Mouse (Mus musculus) embryo, embryonic 10.5 days (tissue): ENCODE data around the gene Vmn1r4.

Experiments used
- DNase-seq: peaks from one replicate; pipeline ENCODE4 v3.0.0-alpha.2; 2015; ENCODE audit warnings: low spot score

Gene Vmn1r4

DNA sequence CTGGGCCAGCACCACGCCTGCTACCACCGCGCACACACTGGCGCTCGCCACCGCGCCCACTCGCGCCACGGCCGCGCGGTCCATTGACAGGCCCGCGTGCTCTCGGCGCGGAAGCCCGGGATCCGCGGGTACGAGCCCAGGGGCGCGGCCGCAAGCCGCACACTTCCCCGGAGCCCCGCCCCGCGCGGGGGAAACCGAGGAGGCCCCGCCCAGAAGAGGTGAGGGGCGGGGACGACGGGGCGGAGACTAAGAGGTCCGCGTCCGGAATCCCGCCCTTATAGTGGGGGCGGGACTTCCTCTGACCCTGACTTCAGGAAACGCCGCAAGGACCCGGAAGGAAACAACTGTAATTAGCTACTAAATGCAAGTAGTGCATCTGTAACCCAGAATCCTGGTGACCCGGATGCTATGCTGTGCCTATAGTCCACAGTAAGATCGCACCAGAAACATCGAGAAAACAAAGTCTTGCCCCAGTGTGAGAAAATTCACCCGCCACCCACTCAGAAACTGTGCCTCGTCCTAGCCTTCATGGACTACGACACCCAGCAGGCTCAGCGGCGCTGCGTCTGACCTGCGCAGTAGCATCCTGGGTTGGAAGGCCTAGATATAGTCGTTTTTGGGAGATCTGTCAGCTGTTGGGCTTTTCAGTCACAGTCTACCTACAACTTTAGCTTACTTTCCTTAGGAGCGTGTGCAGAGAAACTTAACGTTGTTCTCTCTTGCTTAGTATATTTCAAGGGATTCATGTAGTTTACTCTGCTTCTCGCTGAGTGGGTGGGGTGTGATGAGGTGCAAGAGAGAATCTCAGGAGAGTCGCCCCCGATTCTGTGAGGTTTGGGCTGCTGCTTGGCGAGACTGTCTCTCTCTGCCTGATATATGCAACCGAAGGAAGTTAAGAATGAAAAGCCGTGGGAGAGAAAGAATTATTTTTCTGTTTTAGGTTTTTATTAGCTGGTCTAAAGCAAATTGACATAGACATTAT is at the start of gene Vmn1r4, which contains the start of gene Nt5c3:
Gene Vmn1r4 (plus strand): TSS at position 290 of the 982 bp plus-strand sequence.
Gene Nt5c3 (minus strand): TSS at position 207 of the 982 bp plus-strand sequence.
- peak; percentile 97 for DNase-seq

- DNase-seq = no peak
These were observed 46.9 kb upstream of the Vmn1r4 start for GRCm38 (mm10) chr6:56876870-56877269.

- DNase-seq = no peak
These were observed 45.8 kb upstream of the Vmn1r4 start for GRCm38 (mm10) chr6:56877985-56878384.

DNA sequence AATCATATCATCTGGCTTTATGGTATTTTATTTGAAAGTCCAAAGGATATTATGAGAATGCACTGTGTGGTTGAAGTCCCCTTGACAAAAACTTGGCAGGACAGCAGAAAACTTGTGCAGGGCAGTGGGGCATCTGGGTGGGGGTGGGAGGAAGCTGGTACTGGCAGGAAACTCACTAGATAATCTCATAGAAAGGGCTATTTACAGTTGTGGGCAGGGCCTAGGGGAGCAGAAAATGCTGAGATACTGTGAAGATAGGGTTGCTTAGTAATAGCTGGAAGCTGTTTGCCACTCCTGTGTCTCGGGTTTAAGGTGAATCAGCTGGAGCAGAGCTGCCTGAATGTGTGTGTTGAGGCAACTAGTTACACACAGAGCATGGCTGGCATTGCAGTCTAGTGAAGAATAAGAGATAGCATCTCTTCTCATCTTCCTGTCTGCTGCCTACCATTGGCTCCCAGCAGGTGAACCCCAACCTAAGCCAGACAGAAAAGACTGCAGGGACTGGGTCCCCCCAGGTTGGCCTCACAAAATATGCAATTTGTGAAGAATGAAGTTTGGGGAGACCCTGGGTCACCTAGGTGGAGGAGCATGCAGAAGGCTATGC is 44.4 kb upstream of the Vmn1r4 start:
- no peak for DNase-seq

DNA sequence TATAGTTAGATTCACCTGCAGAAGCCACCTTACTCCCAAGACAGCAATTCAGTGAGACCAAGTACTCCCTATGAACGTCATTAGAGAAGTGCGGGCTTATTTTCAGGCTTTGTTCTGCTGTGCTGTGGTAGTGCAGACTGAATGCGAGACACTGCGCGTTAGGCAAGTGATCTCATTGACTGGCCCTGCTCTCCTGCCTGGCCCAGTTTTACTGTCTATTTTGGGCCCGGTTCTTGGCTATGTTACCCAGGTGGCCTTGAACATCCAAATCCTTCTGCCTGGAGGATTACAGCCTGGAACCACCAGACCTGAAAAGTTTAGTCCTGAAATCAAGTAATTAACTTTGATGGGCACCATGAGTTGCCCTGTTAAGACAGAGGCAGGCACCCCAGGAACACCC is 35.3 kb upstream of the Vmn1r4 start:
- DNase-seq = no peak

DNA sequence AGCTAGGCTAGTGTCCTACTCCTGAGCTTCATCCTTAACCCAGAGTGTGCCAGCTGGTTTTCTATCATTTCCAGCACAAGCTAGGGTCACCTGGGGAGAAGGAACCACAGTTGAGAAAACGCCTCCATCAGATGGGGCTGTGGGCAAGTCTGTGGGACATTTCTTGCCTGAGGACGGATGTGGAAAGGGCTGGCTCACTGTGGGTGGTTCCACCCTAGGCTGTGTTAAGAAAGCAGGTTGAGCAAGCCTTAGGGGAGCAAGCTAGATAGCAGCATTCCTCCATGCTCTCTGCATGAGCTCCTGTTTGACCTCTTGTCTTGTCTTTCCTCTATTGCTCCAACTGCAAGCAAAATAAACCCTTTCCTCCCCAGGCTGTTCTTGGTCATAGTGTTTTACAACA is 33.1 kb upstream of the Vmn1r4 start:
- DNase-seq = no peak

DNA sequence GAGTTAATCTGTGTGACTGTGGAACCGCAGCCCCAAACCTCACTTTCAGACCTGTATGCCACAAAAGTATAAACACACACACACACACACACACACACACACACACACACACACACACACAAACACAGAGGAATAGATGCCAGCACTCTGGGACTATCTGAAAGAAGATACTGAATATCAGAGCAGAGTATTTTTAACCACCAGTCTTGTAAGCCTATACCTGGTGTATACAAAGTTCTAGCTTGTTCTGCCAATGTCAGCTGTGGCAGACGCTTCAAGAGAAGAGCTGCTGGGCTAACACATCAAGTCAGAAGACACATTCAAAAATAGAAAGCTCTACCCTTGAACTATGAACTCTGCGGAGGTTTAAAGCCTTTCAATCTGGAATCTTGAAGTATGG is 24.2 kb upstream of the Vmn1r4 start:
- no peak for DNase-seq

DNA sequence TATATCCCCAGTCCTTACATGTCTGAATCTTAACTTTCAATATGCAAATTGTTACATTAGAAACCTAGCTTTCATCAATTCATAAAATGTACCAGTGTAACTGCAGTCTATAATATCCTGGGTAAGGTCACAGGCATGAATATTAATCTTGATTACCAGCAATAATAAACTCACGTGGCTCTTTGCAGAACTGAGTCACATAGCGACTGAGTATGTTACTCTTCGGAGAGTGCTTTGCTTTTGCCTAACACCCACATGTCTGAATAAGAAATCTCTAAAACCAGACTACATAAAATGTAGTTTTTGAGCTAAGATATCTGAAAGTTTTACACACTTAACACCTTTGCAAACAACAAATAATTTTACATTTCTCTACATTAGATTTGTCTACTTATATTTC is 22.5 kb upstream of the Vmn1r4 start:
- DNase-seq = no peak

GRCm38 (mm10) chr6:56901824-56902386 is 21.9 kb upstream of the Vmn1r4 start:
- DNase-seq = peak; percentile 17

DNA sequence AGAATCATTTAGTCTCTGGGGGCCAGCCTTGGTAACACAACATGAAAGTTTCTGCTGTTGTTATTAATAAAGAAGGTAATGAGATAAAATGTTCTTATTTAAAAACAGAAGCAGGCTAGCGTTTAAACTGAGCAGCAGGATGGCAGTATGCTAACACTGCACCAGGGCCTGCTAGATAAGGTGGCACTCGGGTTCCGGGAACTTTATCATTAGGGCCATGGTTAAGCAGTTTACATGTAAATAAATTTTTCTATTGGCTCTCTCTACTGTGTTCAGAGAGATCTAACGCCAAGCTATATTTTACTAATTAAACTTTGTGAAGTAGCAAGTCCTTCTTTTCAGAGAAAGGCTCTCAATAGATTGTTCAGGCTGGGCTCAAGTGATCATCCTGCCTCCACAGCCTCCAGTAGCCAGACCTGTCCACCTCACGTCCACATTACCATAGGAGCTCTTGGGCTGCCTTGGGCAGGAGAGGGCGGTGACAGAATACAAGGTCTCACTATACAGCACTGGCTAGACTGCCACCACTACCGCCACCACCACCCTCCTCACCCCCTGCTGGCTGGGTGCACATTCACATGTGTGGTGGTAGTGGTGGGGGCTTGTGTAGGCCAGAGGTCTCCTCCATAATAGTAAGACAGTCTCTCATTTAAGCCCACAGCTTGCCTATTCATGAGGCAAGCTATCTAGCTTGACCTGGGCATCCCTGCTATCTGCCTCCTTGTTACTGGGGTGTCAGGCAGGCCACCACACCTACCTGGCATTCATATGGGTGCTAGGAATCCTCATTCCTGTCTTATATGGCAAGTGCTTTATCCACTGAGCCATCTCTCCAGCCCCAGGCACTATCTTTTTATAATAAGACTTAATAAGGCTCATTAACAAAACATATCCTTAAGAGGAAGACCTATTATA is 21.0 kb upstream of the Vmn1r4 start:
- no peak for DNase-seq

DNA sequence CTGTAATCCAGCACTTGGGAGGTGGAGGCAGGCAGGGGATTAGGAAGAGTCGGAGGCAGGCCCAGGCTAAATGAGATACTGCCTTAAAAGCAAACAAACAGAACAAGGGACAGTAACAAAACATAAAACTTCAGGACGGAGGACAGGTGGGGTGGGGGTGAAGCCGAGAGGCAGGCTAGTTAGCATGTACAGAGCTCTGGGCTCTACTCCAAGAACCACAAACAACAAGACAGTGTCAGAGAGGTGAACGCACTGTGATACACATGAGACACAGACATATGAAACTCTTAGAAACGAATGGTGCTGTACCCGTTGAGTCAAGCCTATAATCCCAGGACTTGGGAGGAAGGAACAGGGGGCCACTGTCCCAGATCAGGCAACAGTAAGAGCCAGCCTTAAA is 20.0 kb upstream of the Vmn1r4 start:
- no peak for DNase-seq

- DNase-seq = no peak
These were observed 19.5 kb upstream of the Vmn1r4 start for GRCm38 (mm10) chr6:56904330-56904729.

GRCm38 (mm10) chr6:56904982-56905381 is 18.8 kb upstream of the Vmn1r4 start:
- DNase-seq = no peak

DNA sequence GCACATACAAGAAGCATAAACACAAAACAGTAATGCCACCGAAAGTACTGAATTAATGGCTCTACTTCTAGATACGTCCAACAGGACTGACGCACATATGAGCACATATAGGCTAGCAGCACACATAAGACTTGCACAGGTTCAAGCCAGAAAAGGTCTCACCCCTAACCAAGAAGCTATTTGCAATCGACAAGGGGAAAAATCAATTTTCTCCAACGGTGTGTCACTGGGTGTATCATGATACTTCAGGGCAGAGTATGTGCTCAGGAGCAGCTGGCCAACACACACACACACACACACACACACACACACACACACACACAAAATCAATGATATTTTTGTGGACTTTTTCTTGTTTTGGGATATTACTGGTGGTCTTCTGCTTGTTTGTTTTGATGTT is 18.3 kb upstream of the Vmn1r4 start:
- no peak for DNase-seq

DNA sequence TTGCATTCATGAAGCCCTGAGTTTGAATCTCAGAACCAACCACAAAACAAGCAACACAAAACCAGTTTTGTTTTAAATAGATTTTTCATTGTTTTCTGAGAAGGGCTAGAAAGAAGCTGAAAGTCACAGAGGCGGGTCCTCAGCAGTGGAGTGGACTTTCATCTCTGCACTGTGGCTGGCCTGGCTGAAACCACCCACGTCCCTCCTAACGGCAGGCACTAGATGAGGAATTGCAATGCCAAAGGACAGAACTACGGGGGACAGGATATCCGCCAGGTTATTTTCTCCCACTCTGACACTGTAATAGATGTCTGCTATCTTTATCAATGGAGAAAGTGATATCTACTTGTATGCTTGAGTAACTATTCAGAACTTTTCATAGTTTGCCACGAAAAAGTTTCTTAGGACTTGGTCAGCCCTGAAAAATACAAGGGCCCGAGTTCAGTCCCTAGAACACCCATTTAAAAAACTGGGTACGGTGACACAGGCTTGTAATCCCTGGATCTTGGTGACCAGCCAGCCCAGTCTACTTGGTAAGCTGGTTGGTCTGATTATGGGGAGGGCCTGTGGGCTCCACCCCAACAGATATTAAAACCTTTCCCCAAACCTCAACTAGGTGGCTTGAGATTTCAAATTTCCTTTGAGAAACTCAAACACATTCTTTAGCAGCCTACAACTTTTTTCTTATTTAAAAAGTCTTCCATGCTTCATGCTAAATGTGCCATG is 17.5 kb upstream of the Vmn1r4 start:
- no peak for DNase-seq

DNA sequence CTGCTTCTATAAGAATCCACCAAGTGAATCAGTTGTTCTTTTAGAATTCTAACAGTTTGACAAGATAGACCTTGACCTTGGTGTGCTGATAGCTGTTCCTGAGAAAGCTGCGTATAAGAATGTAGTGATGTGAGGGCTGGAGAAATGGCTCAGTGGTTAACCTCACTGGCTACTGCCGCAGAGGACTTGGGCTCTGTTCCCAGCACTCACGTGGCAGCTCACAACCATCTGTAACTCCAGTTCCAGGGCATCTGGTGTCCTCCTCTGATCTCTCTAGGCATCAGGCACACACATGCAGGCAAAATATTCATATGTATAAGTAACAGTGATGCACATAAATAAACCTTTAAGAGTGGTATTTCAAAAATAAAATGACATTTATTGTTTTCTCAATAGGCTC is 15.8 kb upstream of the Vmn1r4 start:
- no peak for DNase-seq

DNA sequence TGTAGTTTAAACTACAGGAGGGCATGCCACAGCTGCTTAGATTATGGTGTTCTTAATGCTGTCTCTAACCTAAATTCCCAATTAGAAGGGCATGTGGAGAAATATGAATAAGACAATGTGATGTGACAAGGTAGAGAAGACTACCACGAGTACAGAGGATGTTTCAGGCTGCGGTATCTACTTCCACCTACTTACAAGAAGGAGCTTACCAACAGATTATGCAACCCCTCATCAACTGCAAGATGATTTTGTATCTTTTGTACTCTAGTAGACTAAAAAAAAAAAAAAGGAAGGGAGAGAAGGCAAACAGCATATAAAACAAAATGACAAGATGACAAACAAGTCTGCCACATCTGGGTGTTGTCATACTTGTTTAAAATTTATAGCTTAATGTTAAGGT is 15.4 kb upstream of the Vmn1r4 start:
- no peak for DNase-seq

DNA sequence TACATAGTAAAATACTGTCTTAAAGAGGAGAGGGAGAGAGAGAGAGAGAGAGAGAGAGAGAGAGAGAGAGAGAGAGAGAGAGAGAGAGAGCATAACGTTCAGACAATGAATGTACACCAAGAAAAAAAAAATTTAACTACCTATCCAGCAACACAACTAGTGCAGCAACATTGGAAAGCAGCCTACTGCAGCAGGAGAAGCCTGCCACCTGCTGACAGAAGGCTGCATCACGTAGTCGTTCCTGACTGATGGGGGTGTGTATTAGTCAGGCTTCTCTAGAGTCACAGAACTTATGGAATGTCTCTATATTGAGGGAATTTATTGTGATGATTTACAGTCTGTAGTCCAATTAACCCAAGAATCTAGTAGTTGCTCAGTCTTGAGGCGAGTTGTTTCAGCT is 14.9 kb upstream of the Vmn1r4 start:
- DNase-seq = peak; percentile 68

DNA sequence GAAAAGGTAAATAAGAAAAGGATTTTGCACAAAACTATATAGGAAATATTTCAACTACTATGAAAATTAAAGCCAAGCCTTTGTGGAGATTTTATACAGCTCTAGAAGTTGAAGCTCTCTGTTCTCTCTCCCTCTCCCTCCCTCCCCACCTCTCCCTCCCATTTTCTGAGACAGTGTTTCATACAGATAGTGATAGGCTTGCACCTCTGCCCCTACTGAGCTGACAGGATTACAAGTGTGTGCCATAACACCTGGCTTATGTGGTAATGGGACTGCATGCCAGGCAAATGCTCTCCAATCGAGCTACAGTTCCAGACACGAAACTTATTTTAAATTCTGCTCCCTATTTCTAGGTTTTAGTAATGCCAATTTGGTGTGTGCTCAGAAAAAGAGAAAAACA is 12.9 kb upstream of the Vmn1r4 start:
- no peak for DNase-seq

- no peak for DNase-seq
These were observed 10.5 kb upstream of the Vmn1r4 start for GRCm38 (mm10) chr6:56913092-56913858.
